Mouse (Mus musculus) heart, postnatal 0 days (tissue): ENCODE measurements around the gene Lctl. TPM values are rescaled to one million over a fixed set of nuclear protein-coding genes. Genes with fewer than 3 reads are reported as not detected.
A peak's percentile ranks its signal among the peaks of the same experiment; 100 is the strongest.
"Not testable (repeated sequence)": the region's sequence is repeated elsewhere in the genome, so short reads cannot be mapped to it uniquely, and the experiment has no call there.

Experiments
- ATAC-seq: fragments of 200-750 bp; cut with Nextera tagmentation; 2 replicates; pipeline ENCODE4 v1.8.0; 2017; ENCODE audit warnings: low read depth, moderate number of reproducible peaks, moderate library complexity; ENCODE audit not compliant: insufficient read depth
- DNase-seq: peaks from one replicate; pipeline ENCODE4 v3.0.0-alpha.2; 2016; ENCODE audit warnings: low spot score
- H3K27ac ChIP-seq: fragments of 300-500 bp; sonication (generic); 2 replicates; pipeline ENCODE4 v1.5.1; 2014; ENCODE audit warnings: low read depth, mild to moderate bottlenecking
- H3K27me3 ChIP-seq: fragments of 300-500 bp; sonication (generic); 2 replicates; pipeline ENCODE4 v1.6.1; 2014; ENCODE audit warnings: low read length, mixed read lengths; ENCODE audit not compliant: control insufficient read depth, insufficient read depth
- H3K36me3 ChIP-seq: fragments of 300-500 bp; sonication (generic); replicated peaks from 2 replicates; pipeline ENCODE4 v1.6.1; 2014; ENCODE audit warnings: low read length, mixed read lengths; ENCODE audit not compliant: control insufficient read depth, insufficient read depth
- H3K4me1 ChIP-seq: fragments of 300-500 bp; sonication (generic); 2 replicates; pipeline ENCODE4 v1.6.1; 2014; ENCODE audit warnings: antibody characterized with exemption; ENCODE audit not compliant: control insufficient read depth, insufficient read depth
- H3K4me2 ChIP-seq: fragments of 300-500 bp; sonication (generic); 2 replicates; pipeline ENCODE4 v1.6.1; 2014; ENCODE audit warnings: low read depth, mild to moderate bottlenecking, low read length, moderate library complexity
- H3K4me3 ChIP-seq: fragments of 300-500 bp; sonication (generic); 2 replicates; pipeline ENCODE4 v1.5.1; 2014; ENCODE audit warnings: low read depth, low read length
- H3K9ac ChIP-seq: fragments of 300-500 bp; sonication (generic); replicated peaks from 2 replicates; pipeline ENCODE4 v1.6.1; 2014; ENCODE audit warnings: low read depth, low read length, mixed read lengths
- H3K9me3 ChIP-seq: fragments of 300-500 bp; sonication (generic); replicated peaks from 2 replicates; pipeline ENCODE4 v1.6.1; 2016; ENCODE audit warnings: low read length; ENCODE audit not compliant: control insufficient read depth
- CTCF ChIP-seq: IDR thresholded peaks from 2 replicates; pipeline ENCODE4 v1.5.1; 2016; ENCODE audit warnings: antibody characterized with exemption, control low read depth, low read depth
- EP300 ChIP-seq: IDR thresholded peaks from 2 replicates; pipeline ENCODE4 v1.6.1; 2016; ENCODE audit warnings: antibody characterized with exemption, low read depth
- WGBS: fragments of 180-500 bp; shearing (Covaris S2); extraction: QIAGEN DNeasy Blood & Tissue Kit; methylation state at CpG from one replicate; pipeline ENCODE4 v1.1.7; 2014; 5-methylcytosine and 5-hydroxymethylcytosine counted together
- polyA plus RNA-seq: library from polyadenylated mRNA; unstranded; fragments of >200 nt; fragmentation: Nextera tagmentation; extraction: Ambion mirVana; gene quantifications from 2 replicates; pipeline ENCODE4 v1.2.1, GENCODE M21; 2015
- total RNA-seq: library from RNA; depleted of rRNA; stranded (reverse); fragments of >200 nt; gene quantifications from 2 replicates; pipeline ENCODE4 v1.2.3, GENCODE M21; 2014; ENCODE audit warnings: low replicate concordance; rRNA removed

Lctl gene
- total and polyA plus RNA-seq, 2 experiments from 2014 or later, result not detected

DNA sequence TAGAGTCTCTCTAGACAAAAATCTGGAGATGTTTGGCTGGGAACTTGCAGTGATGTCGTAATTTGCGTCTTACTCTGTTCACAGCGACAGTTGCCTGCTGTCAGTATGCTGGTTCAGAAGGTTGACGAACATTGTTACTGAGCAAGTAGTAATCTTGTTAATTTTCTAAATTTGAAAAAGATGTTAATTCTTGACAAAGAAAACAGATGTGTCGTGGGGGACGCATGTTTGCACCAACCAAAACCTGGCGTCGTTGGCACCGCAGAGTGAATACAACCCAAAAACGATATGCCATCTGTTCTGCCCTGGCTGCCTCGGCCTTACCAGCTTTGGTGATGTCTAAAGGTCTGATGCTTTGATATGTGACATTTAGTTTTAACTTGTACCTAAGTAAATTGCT is 58.4 kb downstream of the Lctl start:
- H3K4me2 ChIP-seq, result no peak overlapping the region
- WGBS, result 83% methylated on average over 11 of the region's 11 CpGs

DNA sequence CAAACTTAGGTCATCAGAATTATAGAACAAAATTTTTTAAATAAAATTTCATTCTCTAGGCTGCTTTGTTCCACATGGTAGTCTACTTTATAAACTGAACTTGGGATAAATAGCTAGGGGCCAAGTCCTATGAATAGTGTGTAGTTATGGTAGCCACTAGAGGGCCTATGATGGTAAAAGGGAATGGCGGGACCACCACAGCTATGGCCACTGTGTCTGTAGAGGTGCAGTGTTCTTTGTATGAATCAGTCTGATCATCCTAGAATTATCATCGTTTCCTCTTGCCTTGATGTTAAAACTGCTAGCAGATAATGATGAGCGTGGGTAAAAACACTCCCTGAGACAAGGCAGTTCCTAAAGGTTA is 61.6 kb downstream of the Lctl start:
- peak; percentile 42 for TF ChIP-seq CTCF
- no peak for TF ChIP-seq EP300
- peak overlapping the region; percentile 49 for H3K9ac ChIP-seq
- peaks cover 11% of the 10 kb centered on the region for H3K4me1 ChIP-seq
- H3K9me3 ChIP-seq, result no peaks in the 10 kb centered on the region
- ATAC-seq (peak; percentile 60), DNase-seq (peak; percentile 43)
- H3K4me3 ChIP-seq, result peak overlapping the region; percentile 62
- no peaks in the 10 kb centered on the region for H3K27me3 ChIP-seq
- H3K4me2 ChIP-seq, result peak overlapping the region; percentile 57
- peak overlapping the region; percentile 81 for H3K27ac ChIP-seq
- H3K36me3 ChIP-seq, result peaks cover 69% of the 10 kb centered on the region
- 35% methylated on average over 3 of the region's 3 CpGs for WGBS

More for the DNA sequence above, 58.4 kb downstream of the Lctl start:
- Histone ChIP-seq H3K4me3 (no peak overlapping the region), H3K9ac (no peak overlapping the region), H3K27me3 (no peaks in the 10 kb centered on the region), H3K4me1 (peaks cover 11% of the 10 kb centered on the region), H3K36me3 (peaks cover 46% of the 10 kb centered on the region), H3K27ac (no peak overlapping the region), H3K9me3 (no peaks in the 10 kb centered on the region)
- TF ChIP-seq CTCF (no peak), EP300 (no peak)
- no peak for ATAC-seq
- no peak for DNase-seq

DNA sequence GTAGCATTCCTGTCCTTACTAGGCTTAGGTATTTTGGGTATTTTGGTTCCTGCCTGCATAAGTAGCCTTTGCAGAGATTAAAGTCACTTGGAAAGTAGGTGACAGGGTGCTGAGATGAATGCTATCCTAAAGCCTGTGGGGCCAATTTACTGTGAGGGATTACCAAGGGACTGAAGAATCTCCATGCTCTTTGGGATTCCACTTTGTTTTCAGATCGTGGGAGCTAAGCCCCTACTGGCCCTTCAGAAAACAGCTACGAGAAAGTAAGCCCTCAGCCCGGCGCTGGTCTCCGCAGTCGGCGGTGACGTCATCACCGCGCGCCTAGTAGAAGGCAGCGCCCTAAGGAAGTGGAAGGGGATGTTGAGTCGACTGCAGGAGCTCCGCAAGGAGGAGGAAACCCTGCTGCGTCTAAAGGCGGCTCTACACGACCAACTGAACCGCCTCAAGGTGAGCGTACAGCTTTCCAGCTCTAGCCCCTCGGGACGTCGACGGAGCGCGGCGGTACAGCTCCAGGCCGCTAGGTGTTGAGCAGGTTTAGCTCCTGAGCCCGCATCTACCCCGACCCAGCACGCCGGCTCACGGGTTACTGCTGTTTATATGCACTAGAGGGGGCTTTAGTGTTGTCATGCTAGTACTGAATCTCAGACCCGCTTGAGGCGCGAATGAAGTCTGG is 62.2 kb downstream of the Lctl start, which contains the start of gene Snapc5:
TSS of gene Snapc5 (plus strand) at position 301 of the 673 bp plus-strand sequence.
- peak; percentile 95 for DNase-seq
- under 1% methylated on average over 35 of the region's 35 CpGs for WGBS

DNA sequence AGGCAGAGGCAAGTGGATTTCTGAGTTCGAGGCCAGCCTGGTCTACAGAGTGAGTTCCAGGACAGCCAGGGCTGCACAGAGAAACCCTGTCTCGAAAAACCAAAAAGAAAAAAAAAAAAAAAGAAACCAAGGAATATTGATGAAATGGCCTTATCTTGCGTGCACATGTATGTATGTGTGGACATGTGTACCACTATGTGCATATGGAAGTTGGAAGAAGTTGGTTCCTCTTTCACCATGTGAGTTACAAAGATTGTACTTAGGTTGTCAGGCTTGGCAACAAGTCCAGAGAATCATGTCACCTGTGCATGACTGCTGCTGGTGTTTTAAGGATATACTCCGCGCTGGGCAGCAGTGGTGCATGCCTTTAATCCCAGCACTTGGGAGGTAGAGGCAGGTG is 66.3 kb downstream of the Lctl start:
- not testable (repeated sequence) for H3K27me3 ChIP-seq, ATAC-seq, H3K4me3 ChIP-seq, H3K9ac ChIP-seq, DNase-seq, H3K9me3 ChIP-seq, H3K4me2 ChIP-seq, H3K4me1 ChIP-seq, H3K27ac ChIP-seq
- 86% methylated on average over 5 of the region's 5 CpGs for WGBS
- H3K36me3 ChIP-seq, result peaks cover 72% of the 10 kb centered on the region

More for the DNA sequence above, 62.2 kb downstream of the Lctl start, which contains the start of gene Snapc5:
- no peaks in the 10 kb centered on the region for H3K27me3 ChIP-seq
- peak within 1 kb of the TSS; percentile 49 for H3K9ac ChIP-seq
- H3K4me3 ChIP-seq, result peak within 1 kb of the TSS; percentile 62
- H3K4me1 ChIP-seq, result peaks cover 8% of the 10 kb centered on the region
- H3K4me2 ChIP-seq, result peak within 1 kb of the TSS; percentile 57
- peak; percentile 97 for ATAC-seq
- H3K27ac ChIP-seq, result peak within 1 kb of the TSS; percentile 81
- H3K9me3 ChIP-seq, result no peaks in the 10 kb centered on the region
- TF ChIP-seq CTCF (peak; percentile 58), EP300 (no peak)
- peaks cover 71% of the 10 kb centered on the region for H3K36me3 ChIP-seq

DNA sequence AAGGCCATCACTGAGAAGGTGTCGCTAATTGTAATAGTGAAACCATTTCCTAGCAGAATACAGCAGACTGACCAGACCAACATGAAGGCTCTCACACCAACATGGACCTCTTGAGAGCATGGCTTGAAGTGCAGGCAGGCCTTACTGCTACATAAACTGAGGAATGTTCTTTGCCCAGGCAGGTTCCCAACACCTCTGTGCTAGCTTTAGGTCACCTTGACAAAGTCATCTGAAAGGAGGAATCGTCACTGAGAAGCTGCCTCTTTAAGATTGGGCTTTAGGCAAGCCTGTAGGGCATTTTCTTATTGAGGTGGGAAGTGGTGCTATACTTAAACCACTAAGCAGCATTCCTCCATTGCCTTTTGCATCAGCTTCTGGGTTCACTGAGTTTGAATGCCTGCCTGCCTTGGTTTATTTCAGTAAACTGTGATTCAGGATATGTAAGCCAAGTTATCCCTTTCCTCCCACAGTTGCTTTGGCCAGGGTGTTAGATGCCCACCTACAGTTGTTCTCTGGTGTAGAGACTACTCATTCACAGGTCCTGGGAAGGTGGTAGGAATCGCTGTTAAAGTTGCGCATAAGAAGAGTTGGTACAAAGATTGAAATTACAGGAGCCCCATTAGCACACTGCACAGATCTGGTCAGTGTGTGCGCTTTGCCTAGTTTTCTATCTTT is 67.4 kb downstream of the Lctl start:
- 87% methylated on average over 5 of the region's 5 CpGs for WGBS
- no peak overlapping the region for H3K9ac ChIP-seq
- no peaks in the 10 kb centered on the region for H3K27me3 ChIP-seq
- H3K27ac ChIP-seq, result no peak overlapping the region
- H3K36me3 ChIP-seq, result peaks cover 76% of the 10 kb centered on the region
- DNase-seq, result no peak
- no peak for ATAC-seq
- no peaks in the 10 kb centered on the region for H3K9me3 ChIP-seq
- H3K4me1 ChIP-seq, result peaks cover 5% of the 10 kb centered on the region; the same call in 1 of the 2 replicates
- H3K4me2 ChIP-seq, result no peak overlapping the region
- H3K4me3 ChIP-seq, result no peak overlapping the region
- TF ChIP-seq CTCF, result no peak
- no peak for TF ChIP-seq EP300

Other genes with a start within 250 kb of the Lctl start
- 68.4 and 93.1 TPM in 2 replicates for gene Smad6, start 95.1 kb upstream of the Lctl start, total RNA-seq
- 5.6 and 6.7 TPM in 2 replicates for gene Smad6, start 95.1 kb upstream of the Lctl start, polyA plus RNA-seq
- gene Zwilch, start 56.0 kb downstream of the Lctl start, total RNA-seq, result 9.8 and 28.8 TPM in 2 replicates
- gene Zwilch, start 56.0 kb downstream of the Lctl start, polyA plus RNA-seq, result 3.8 and 4.9 TPM in 2 replicates
- 667 and 760 TPM in 2 replicates for gene Rpl4, start 56.2 kb downstream of the Lctl start, total RNA-seq
- gene Rpl4, start 56.2 kb downstream of the Lctl start, polyA plus RNA-seq, result 537 and 545 TPM in 2 replicates
- 2.5 and 4.2 TPM in 2 replicates for gene Snapc5, start 62.1 kb downstream of the Lctl start, total RNA-seq
- 31.7 and 32.0 TPM in 2 replicates for gene Snapc5, start 62.1 kb downstream of the Lctl start, polyA plus RNA-seq
- gene Uchl4, start 118.1 kb downstream of the Lctl start, total RNA-seq, result not detected in 2 replicates
- 0.75 and 1.1 TPM in 2 replicates for gene Uchl4, start 118.1 kb downstream of the Lctl start, polyA plus RNA-seq
- gene Map2k1, start 136.5 kb downstream of the Lctl start, total RNA-seq, result 110 and 149 TPM in 2 replicates
- gene Map2k1, start 136.5 kb downstream of the Lctl start, polyA plus RNA-seq, result 57.1 and 57.7 TPM in 2 replicates
- gene Tipin, start 164.4 kb downstream of the Lctl start, total RNA-seq, result 19.8 and 20.9 TPM in 2 replicates
- 54.1 and 60.7 TPM in 2 replicates for gene Tipin, start 164.4 kb downstream of the Lctl start, polyA plus RNA-seq
- 11.8 and 18.9 TPM in 2 replicates for gene Dis3l, start 224.1 kb downstream of the Lctl start, total RNA-seq
- gene Dis3l, start 224.1 kb downstream of the Lctl start, polyA plus RNA-seq, result 11.4 and 12.9 TPM in 2 replicates